Mouse (Mus musculus) brain, embryonic 14.5 days (tissue): ENCODE data around the gene Syt12.

ENCODE experiments used
- CTCF ChIP-seq: fragments of 200-500 bp; IDR thresholded peaks from 2 replicates; pipeline ENCODE4 v1.5.1; 2012; ENCODE audit warnings: inconsistent platforms, mild to moderate bottlenecking, moderate library complexity, borderline replicate concordance; ENCODE audit not compliant: insufficient read depth, insufficient read length; ENCODE audit errors: extremely low read depth
- POLR2A ChIP-seq: fragments of 200-500 bp; IDR thresholded peaks from 2 replicates; pipeline ENCODE4 v1.6.1; 2012; ENCODE audit warnings: mild to moderate bottlenecking, inconsistent platforms, borderline replicate concordance; ENCODE audit not compliant: poor library complexity, insufficient read depth, insufficient read length, severe bottlenecking; ENCODE audit errors: extremely low read depth

DNA sequence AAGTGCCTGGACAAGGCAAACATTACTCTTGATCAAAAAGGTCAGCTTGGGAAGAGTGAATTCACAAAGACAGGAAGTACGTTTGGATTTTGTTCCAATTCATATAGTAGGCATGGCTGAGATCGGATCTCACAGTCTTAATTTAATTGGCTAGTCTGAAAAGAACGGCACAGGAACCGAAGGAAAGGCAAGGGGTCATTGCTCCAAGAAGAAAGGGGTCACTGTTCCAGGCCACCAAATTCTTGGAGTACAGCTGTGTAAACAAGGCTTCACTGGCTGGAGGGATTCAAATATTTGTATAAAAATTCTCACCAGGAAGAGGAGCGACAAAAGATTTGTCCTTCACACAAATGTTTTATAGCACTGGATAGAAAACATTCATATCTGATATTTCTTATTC lies 7.8 kb upstream of the Syt12 start:
- no peak for TF ChIP-seq CTCF
- TF ChIP-seq POLR2A: no peak
